Mouse (Mus musculus): ENCODE measurements around the gene Cluh. TPM values are rescaled to one million over a fixed set of nuclear protein-coding genes. Genes with fewer than 3 reads are reported as not detected.

Cluh gene
- total RNA-seq (2015; ENCODE audit: low replicate concordance) (4.7 and 5.4 TPM in 2 replicates), total RNA-seq (2017; ENCODE audit: low replicate concordance) (5.3 and 5.6 TPM in 2 replicates)

DNA sequence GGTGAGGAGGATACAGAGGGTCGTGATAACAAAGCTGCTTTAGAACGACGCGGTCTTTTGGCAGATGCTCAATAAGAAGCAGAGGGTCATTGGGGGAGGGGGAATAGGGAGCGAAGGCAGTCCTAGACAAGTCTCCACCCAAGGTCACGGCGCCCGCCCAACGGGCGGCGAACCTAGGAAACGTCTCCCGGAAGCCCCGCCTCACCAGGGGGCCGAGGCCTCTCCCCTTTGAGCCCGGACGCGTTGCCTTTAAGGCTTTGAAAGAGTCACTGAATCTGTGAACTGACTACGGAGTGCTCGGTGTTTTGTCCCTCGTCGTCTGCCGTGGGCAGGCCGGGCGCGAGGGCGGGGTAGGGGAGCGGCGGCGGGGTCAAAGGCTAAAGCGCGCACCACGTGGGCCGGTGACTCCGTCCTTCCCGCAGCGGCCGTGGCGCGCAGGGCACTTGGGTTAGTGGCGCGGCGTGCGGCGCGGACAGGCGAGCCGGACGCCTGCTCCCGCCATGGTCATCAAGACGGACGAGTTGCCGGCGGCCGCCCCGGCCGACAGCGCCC, at the start of gene Cluh:
Gene Cluh, plus strand, starts transcription at position 401 of the 552 bp plus-strand sequence.
- peak; percentile 92 for ATAC-seq (replicated peaks; ENCODE audit: low FRiP score, poor library complexity, severe bottlenecking)

GRCm38 (mm10) chr11:74602286-74602685, 47.0 kb upstream of the Cluh start:
- ATAC-seq (replicated peaks; ENCODE audit: low FRiP score, poor library complexity, severe bottlenecking) = no peak

- ATAC-seq (replicated peaks; ENCODE audit: low FRiP score, poor library complexity, severe bottlenecking) = no peak
These were observed 39.2 kb upstream of the Cluh start for GRCm38 (mm10) chr11:74610068-74610467.

GRCm38 (mm10) chr11:74610545-74611176, 38.6 kb upstream of the Cluh start, which contains the start of gene Rap1gap2:
Gene Rap1gap2 (minus strand): TSS chr11:74610915.
- ATAC-seq (replicated peaks; ENCODE audit: low FRiP score, poor library complexity, severe bottlenecking) = peak; percentile 85; the same call in 1 of the 2 replicates

GRCm38 (mm10) chr11:74611437-74611836, 37.9 kb upstream of the Cluh start:
- ATAC-seq (replicated peaks; ENCODE audit: low FRiP score, poor library complexity, severe bottlenecking) = no peak

- no peak for ATAC-seq (replicated peaks; ENCODE audit: low FRiP score, poor library complexity, severe bottlenecking)
These were observed 35.9 kb upstream of the Cluh start for GRCm38 (mm10) chr11:74613428-74613827.

- no peak for ATAC-seq (replicated peaks; ENCODE audit: low FRiP score, poor library complexity, severe bottlenecking)
These were observed 33.7 kb upstream of the Cluh start for GRCm38 (mm10) chr11:74615571-74615970.

- ATAC-seq (replicated peaks; ENCODE audit: low FRiP score, poor library complexity, severe bottlenecking) = peak; percentile 64
These were observed 29.9 kb upstream of the Cluh start, which contains the start of gene Ccdc92b for GRCm38 (mm10) chr11:74619201-74619955. Gene Ccdc92b (plus strand): TSS chr11:74619605.

DNA sequence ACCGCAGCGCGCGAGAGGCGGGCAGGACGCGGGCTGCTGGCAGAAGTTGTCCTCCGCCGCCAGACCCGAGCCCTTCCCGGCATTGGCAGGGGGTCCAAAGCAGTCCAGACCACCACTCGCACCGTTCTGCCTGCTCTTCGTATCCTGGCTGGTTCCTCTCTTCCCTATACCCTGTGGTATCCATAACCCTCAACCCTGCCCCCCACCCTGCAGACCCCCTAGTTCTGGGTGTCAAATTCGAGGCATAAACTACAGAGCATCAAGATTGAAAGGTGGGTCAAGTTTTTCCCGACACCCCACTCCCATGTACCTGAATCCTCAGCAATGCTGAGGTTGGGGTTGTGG, 29.4 kb upstream of the Cluh start:
- no peak for ATAC-seq (replicated peaks; ENCODE audit: low FRiP score, poor library complexity, severe bottlenecking)

DNA sequence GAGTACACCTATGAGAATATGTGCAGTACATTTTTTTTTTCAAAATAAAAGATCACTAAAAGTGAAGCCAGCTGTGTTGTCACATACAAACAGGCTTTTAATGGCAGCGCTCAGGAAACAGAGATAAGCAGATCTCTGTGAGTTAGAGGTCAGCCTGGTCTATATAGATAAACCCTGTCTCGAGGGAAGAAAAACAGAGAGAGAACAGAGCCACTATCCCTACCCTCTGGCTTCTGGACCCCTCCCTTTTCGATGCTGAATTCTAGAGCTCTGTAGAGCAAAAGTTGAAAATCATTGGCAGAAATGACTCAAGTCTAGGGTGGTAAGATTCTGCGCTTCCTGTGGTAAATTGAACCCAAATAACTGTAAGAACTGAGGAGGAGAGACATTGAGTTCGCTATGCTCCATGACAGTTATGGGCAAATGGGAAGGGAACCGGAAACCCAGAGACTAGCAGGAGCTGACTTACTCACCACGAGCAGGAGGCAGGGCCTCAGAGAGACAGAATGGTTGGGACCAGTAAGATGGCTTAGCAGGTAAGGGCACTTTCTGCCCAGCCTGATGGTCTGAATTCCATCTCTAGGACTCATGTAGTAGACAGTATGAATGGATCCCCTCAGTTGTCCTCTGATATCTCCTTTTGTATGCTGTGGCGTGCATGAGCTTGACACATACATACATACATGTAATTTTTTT, 27.2 kb upstream of the Cluh start:
- ATAC-seq (replicated peaks; ENCODE audit: low FRiP score, poor library complexity, severe bottlenecking) = peak; percentile 89

GRCm38 (mm10) chr11:74623693-74624092, 25.6 kb upstream of the Cluh start:
- 0 out of 2 replicates have a peak, but pooled peaks have one; percentile 20 for ATAC-seq (replicated peaks; ENCODE audit: low FRiP score, poor library complexity, severe bottlenecking)

DNA sequence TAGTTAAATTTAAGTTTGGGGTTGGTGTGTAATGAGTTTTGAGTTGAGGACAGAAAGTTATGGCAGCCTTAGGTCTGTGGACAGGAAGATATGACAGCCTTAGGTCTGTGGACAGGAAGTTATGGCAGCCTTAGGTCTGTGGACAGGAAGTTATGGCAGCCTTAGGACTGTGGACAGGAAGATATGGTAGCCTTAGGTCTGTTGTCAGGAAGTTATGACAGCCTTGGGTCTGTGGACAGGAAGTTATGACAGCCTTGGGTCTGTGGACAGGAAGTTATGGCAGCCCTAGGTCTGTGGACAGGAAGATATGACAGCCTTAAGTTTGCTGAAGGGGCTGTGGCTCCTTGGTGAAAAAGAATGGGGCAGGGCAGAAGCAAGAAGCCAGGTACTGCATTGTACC, 24.0 kb upstream of the Cluh start:
- ATAC-seq (replicated peaks; ENCODE audit: low FRiP score, poor library complexity, severe bottlenecking) = no peak

DNA sequence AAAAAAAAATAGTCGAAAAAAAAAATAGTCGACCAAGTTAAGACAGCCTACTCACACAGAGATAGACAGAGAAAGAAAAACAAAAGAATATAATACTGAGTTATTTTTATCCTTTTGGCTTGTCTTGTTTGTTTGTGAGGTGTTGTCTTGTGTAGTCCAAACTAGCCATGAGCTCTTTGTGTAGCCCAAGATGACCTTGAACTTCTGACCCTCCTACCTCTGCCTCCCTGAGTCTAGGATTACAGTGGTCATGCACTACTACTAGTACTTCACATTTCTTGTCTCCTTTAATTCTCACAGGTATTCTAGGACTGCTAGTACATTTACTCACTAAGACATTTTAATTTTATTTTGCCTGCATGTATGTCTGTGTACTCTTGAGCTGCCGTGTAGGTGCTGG, 21.8 kb upstream of the Cluh start:
- ATAC-seq (replicated peaks; ENCODE audit: low FRiP score, poor library complexity, severe bottlenecking) = no peak

DNA sequence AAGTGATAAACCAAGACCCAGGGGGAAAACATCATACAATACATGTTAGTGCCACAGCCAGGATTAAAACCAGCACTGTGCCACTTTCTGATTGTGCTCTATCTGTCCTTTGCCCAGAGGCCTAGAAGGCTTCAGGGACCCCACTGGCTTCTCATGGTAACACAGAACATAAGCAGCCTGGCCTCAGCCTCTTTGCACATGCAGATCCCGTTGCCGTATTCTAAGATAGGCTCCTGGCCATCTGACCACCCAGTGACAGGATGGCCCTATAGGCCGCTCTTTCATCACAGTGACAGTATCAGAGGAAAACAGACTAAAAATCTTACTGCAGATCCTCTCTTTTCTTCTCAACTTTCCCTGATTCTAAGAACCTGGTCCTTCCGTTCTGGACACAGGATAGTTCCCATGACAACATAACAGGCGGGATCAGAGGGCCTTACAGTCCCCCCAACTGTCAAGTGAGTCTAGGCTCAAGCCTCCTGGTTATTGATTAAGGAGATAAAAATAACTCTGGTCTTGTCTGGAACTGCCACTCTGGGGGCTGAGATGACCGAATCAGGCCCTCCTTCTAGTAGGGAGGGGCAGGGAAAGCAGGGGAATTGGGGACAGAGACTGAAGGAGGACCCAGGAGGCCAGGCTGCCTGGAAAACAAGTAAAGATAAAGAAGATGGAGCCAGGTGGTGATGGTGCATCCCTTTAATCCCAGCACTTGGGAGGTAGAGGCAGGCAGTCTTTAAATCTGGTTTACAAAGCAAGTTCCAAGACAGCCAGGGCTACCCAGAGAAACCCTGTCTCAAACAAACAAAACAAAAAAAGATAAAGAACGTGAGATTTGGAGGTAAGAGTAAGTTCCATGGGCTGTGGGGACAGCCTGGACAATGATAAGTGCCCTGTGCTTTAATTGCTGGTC, 17.2 kb upstream of the Cluh start:
- ATAC-seq (replicated peaks; ENCODE audit: low FRiP score, poor library complexity, severe bottlenecking) = no peak

- peak; percentile 66 for ATAC-seq (replicated peaks; ENCODE audit: low FRiP score, poor library complexity, severe bottlenecking)
These were observed 14.6 kb upstream of the Cluh start for GRCm38 (mm10) chr11:74634490-74635275.

- ATAC-seq (replicated peaks; ENCODE audit: low FRiP score, poor library complexity, severe bottlenecking) = no peak
These were observed 11.8 kb upstream of the Cluh start for GRCm38 (mm10) chr11:74637486-74637885.

- 0 out of 2 replicates have a peak, but pooled peaks have one; percentile 28 for ATAC-seq (replicated peaks; ENCODE audit: low FRiP score, poor library complexity, severe bottlenecking)
These were observed 11.1 kb upstream of the Cluh start for GRCm38 (mm10) chr11:74637971-74638790.

All from erythroid progenitor cell, adult 5-6 weeks (primary cell).